Mouse (Mus musculus) limb, embryonic 14.5 days (tissue): ENCODE results near the gene Hist1h2bg. TPM values are rescaled to one million over a fixed set of nuclear protein-coding genes. Genes with fewer than 3 reads are reported as not detected.

Source experiments
- ATAC-seq: fragments of 200-750 bp; cut with Nextera tagmentation; 2 replicates; pipeline ENCODE4 v1.8.0; 2017; ENCODE audit warnings: low read depth, moderate number of reproducible peaks, moderate TSS enrichment; ENCODE audit not compliant: low FRiP score
- DNase-seq: peaks from one replicate; pipeline ENCODE4 v3.0.0-alpha.2; 2015; ENCODE audit warnings: low spot score
- H3K27ac ChIP-seq: fragments of 300-500 bp; sonication (generic); replicated peaks from 2 replicates; pipeline ENCODE4 v1.5.1; 2014; ENCODE audit warnings: low read depth, mild to moderate bottlenecking, low read length, moderate library complexity, mixed read lengths
- H3K27me3 ChIP-seq: fragments of 300-500 bp; sonication (generic); 2 replicates; pipeline ENCODE4 v1.6.1; 2014; ENCODE audit warnings: low read length, mixed read lengths; ENCODE audit not compliant: control insufficient read depth, insufficient read depth
- H3K36me3 ChIP-seq: fragments of 300-500 bp; sonication (generic); 2 replicates; pipeline ENCODE4 v1.6.1; 2014; ENCODE audit warnings: mild to moderate bottlenecking, low read length, moderate library complexity, mixed read lengths; ENCODE audit not compliant: control insufficient read depth, insufficient read depth
- H3K4me1 ChIP-seq: fragments of 300-500 bp; sonication (generic); 2 replicates; pipeline ENCODE4 v1.6.1; 2014; ENCODE audit warnings: antibody characterized with exemption, low read length, mixed read lengths; ENCODE audit not compliant: control insufficient read depth, insufficient read depth
- H3K4me2 ChIP-seq: fragments of 300-500 bp; sonication (generic); replicated peaks from 2 replicates; pipeline ENCODE4 v1.6.1; 2014; ENCODE audit warnings: low read depth, mild to moderate bottlenecking, low read length, moderate library complexity; ENCODE audit not compliant: severe bottlenecking
- H3K4me3 ChIP-seq: fragments of 300-500 bp; sonication (generic); replicated peaks from 2 replicates; pipeline ENCODE4 v1.5.1; 2014; ENCODE audit warnings: low read length
- H3K9ac ChIP-seq: fragments of 300-500 bp; sonication (generic); 2 replicates; pipeline ENCODE4 v1.6.1; 2014; ENCODE audit warnings: mild to moderate bottlenecking, low read depth, low read length, moderate library complexity; ENCODE audit not compliant: severe bottlenecking
- H3K9me3 ChIP-seq: fragments of 300-500 bp; sonication (generic); 2 replicates; pipeline ENCODE4 v1.6.1; 2016; ENCODE audit warnings: low read length; ENCODE audit not compliant: control insufficient read depth
- POLR2A ChIP-seq: fragments of 200-500 bp; IDR thresholded peaks from 2 replicates; pipeline ENCODE4 v1.8.0; 2012; ENCODE audit warnings: inconsistent platforms, mild to moderate bottlenecking, moderate library complexity, borderline replicate concordance; ENCODE audit not compliant: insufficient read depth, insufficient read length; ENCODE audit errors: extremely low read depth
- WGBS: fragments of 180-500 bp; shearing (Covaris S2); extraction: QIAGEN DNeasy Blood & Tissue Kit; methylation state at CpG from one replicate; pipeline ENCODE4 v1.1.7; 2014; 5-methylcytosine and 5-hydroxymethylcytosine counted together
- polyA plus RNA-seq, 2 experiments: library from polyadenylated mRNA; depleted of rRNA in 1 of 2; stranded (reverse) in 1 of 2; unstranded in 1 of 2; fragments of >200 nt; fragmentation: Nextera tagmentation in 1 of 2; extraction: Ambion mirVana in 1 of 2; gene quantifications; 2 replicates each; pipeline versions ENCODE4 v1.2.1 to v1.2.3; 2012 to 2014

Gene Hist1h2bg
- polyA plus RNA-seq, 2 experiments = 6.9 to 38.9 TPM

- Histone ChIP-seq H3K27ac (no peak overlapping the region), H3K4me3 (no peak overlapping the region), H3K9me3 (no peaks in the 10 kb centered on the region), H3K36me3 (no peaks in the 10 kb centered on the region), H3K4me2 (no peak overlapping the region), H3K9ac (no peak overlapping the region), H3K4me1 (peaks cover 19% of the 10 kb centered on the region), H3K27me3 (no peaks in the 10 kb centered on the region)
- ATAC-seq = no peak
- 73% methylated on average over 5 of the region's 5 CpGs for WGBS
- no peak for TF ChIP-seq POLR2A
- DNase-seq = no peak
These were observed 42.2 kb upstream of the Hist1h2bg start for GRCm38 (mm10) chr13:23529005-23529404.

- peaks cover 22% of the 10 kb centered on the region for H3K4me1 ChIP-seq
- peak overlapping the region; percentile 49 for H3K4me2 ChIP-seq
- peak overlapping the region; percentile 99 for H3K27ac ChIP-seq
- H3K36me3 ChIP-seq = no peaks in the 10 kb centered on the region
- no peak for ATAC-seq
- no peak for DNase-seq
- H3K9me3 ChIP-seq = no peaks in the 10 kb centered on the region
- no peak for TF ChIP-seq POLR2A
- H3K9ac ChIP-seq = peak overlapping the region; percentile 76
- H3K27me3 ChIP-seq = no peaks in the 10 kb centered on the region
- peak overlapping the region; percentile 55 for H3K4me3 ChIP-seq
- WGBS = 27% methylated on average over 2 of the region's 2 CpGs
These were observed 41.6 kb upstream of the Hist1h2bg start for GRCm38 (mm10) chr13:23529480-23530165.

- under 1% methylated on average over 20 of the region's 20 CpGs for WGBS
- H3K4me1 ChIP-seq = peaks cover 22% of the 10 kb centered on the region
These were observed 40.9 kb upstream of the Hist1h2bg start for GRCm38 (mm10) chr13:23530181-23530900.

GRCm38 (mm10) chr13:23530901-23531875 is 40.0 kb upstream of the Hist1h2bg start, which contains the start of gene Hist1h4h:
Gene Hist1h4h, plus strand, starts transcription at chr13:23531050.
- under 1% methylated on average over 50 of the region's 70 CpGs for WGBS
- peak; percentile 98; the same call in 1 of the 2 replicates for TF ChIP-seq POLR2A
- ATAC-seq = peak; percentile 74

More at GRCm38 (mm10) chr13:23530181-23530900, 40.9 kb upstream of the Hist1h2bg start:
- no peaks in the 10 kb centered on the region for H3K36me3 ChIP-seq
- no peak for TF ChIP-seq POLR2A
- DNase-seq (peak; percentile 76), ATAC-seq (peak; percentile 1; the same call in 1 of the 2 replicates)
- H3K4me2 ChIP-seq = peak overlapping the region; percentile 49
- no peaks in the 10 kb centered on the region for H3K27me3 ChIP-seq
- peak overlapping the region; percentile 55 for H3K4me3 ChIP-seq
- H3K9ac ChIP-seq = peak overlapping the region; percentile 76
- H3K27ac ChIP-seq = peak overlapping the region; percentile 99
- no peaks in the 10 kb centered on the region for H3K9me3 ChIP-seq

More at GRCm38 (mm10) chr13:23530901-23531875, 40.0 kb upstream of the Hist1h2bg start, which contains the start of gene Hist1h4h:
- Histone ChIP-seq H3K4me3 (peak within 1 kb of the TSS; percentile 55), H3K27ac (peak within 1 kb of the TSS; percentile 99), H3K9ac (peak within 1 kb of the TSS; percentile 76), H3K4me1 (peaks cover 24% of the 10 kb centered on the region), H3K9me3 (no peaks in the 10 kb centered on the region), H3K36me3 (no peaks in the 10 kb centered on the region), H3K27me3 (no peaks in the 10 kb centered on the region), H3K4me2 (peak within 1 kb of the TSS; percentile 49)
- peak; percentile 99 for DNase-seq
